Mouse (Mus musculus) limb, embryonic 14.5 days (tissue): ENCODE results near the gene Mrps22. TPM values are rescaled to one million over a fixed set of nuclear protein-coding genes. Genes with fewer than 3 reads are reported as not detected.
A peak's percentile ranks its signal among the peaks of the same experiment; 100 is the strongest.

Experiments used
- ATAC-seq: fragments of 200-750 bp; cut with Nextera tagmentation; 2 replicates; pipeline ENCODE4 v1.8.0; 2017; ENCODE audit warnings: low read depth, moderate number of reproducible peaks, moderate TSS enrichment; ENCODE audit not compliant: low FRiP score
- DNase-seq: peaks from one replicate; pipeline ENCODE4 v3.0.0-alpha.2; 2015; ENCODE audit warnings: low spot score
- H3K27ac ChIP-seq: fragments of 300-500 bp; sonication (generic); replicated peaks from 2 replicates; pipeline ENCODE4 v1.5.1; 2014; ENCODE audit warnings: low read depth, mild to moderate bottlenecking, low read length, moderate library complexity, mixed read lengths
- H3K27me3 ChIP-seq: fragments of 300-500 bp; sonication (generic); 2 replicates; pipeline ENCODE4 v1.6.1; 2014; ENCODE audit warnings: low read length, mixed read lengths; ENCODE audit not compliant: control insufficient read depth, insufficient read depth
- H3K36me3 ChIP-seq: fragments of 300-500 bp; sonication (generic); 2 replicates; pipeline ENCODE4 v1.6.1; 2014; ENCODE audit warnings: mild to moderate bottlenecking, low read length, moderate library complexity, mixed read lengths; ENCODE audit not compliant: control insufficient read depth, insufficient read depth
- H3K4me1 ChIP-seq: fragments of 300-500 bp; sonication (generic); 2 replicates; pipeline ENCODE4 v1.6.1; 2014; ENCODE audit warnings: antibody characterized with exemption, low read length, mixed read lengths; ENCODE audit not compliant: control insufficient read depth, insufficient read depth
- H3K4me2 ChIP-seq: fragments of 300-500 bp; sonication (generic); replicated peaks from 2 replicates; pipeline ENCODE4 v1.6.1; 2014; ENCODE audit warnings: low read depth, mild to moderate bottlenecking, low read length, moderate library complexity; ENCODE audit not compliant: severe bottlenecking
- H3K4me3 ChIP-seq: fragments of 300-500 bp; sonication (generic); replicated peaks from 2 replicates; pipeline ENCODE4 v1.5.1; 2014; ENCODE audit warnings: low read length
- H3K9ac ChIP-seq: fragments of 300-500 bp; sonication (generic); 2 replicates; pipeline ENCODE4 v1.6.1; 2014; ENCODE audit warnings: mild to moderate bottlenecking, low read depth, low read length, moderate library complexity; ENCODE audit not compliant: severe bottlenecking
- H3K9me3 ChIP-seq: fragments of 300-500 bp; sonication (generic); 2 replicates; pipeline ENCODE4 v1.6.1; 2016; ENCODE audit warnings: low read length; ENCODE audit not compliant: control insufficient read depth
- POLR2A ChIP-seq: fragments of 200-500 bp; IDR thresholded peaks from 2 replicates; pipeline ENCODE4 v1.8.0; 2012; ENCODE audit warnings: inconsistent platforms, mild to moderate bottlenecking, moderate library complexity, borderline replicate concordance; ENCODE audit not compliant: insufficient read depth, insufficient read length; ENCODE audit errors: extremely low read depth
- WGBS: fragments of 180-500 bp; shearing (Covaris S2); extraction: QIAGEN DNeasy Blood & Tissue Kit; methylation state at CpG from one replicate; pipeline ENCODE4 v1.1.7; 2014; 5-methylcytosine and 5-hydroxymethylcytosine counted together
- polyA plus RNA-seq, 2 experiments: library from polyadenylated mRNA; depleted of rRNA in 1 of 2; stranded (reverse) in 1 of 2; unstranded in 1 of 2; fragments of >200 nt; fragmentation: Nextera tagmentation in 1 of 2; extraction: Ambion mirVana in 1 of 2; gene quantifications; 2 replicates each; pipeline versions ENCODE4 v1.2.1 to v1.2.3; 2012 to 2014

Gene Mrps22
- polyA plus RNA-seq, 2 experiments: 37.4 to 50.3 TPM

DNA sequence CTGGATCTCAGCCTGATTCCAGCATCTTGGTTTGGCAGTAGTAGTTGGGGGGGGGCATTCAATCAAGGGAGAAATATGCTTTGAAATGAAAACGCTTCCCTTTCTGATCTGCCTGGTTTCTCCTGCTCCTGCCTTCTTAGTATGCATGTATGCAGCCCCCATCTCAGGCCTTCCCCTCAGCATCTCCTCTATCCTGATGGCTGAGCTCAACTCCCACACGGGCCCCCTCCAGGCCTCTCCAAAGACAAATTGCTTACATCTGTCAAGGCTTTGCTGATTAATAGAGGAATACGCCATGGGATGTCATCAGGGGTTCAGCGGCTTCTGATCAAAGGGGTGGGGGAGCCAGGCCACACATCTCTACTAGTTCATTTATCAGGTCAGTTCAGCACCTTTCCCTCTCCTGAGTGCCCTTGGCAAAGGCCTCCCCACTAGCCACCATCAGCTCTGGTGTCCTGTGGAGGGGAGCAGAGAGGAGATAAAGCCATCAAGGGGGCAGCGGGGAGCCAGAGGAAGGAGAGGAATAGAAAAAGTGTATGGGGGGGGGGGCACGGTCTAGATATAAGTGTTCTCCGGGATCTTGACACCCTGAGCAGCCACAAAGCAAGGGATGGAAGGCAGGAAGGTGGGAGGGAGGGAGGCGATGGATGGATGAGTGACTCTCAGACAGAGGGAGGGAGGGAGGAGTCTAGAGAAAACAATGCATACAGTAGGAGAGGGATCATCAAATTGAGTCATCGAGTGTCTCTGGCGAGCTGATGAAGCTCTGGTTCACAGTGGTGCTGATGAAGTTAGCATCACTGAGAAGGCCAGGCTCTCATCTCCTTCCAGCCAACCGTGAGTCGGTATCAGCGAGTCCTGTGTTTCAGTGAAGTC, 32.1 kb upstream of the Mrps22 start:
- WGBS: 63% methylated on average over 13 of the region's 13 CpGs

DNA sequence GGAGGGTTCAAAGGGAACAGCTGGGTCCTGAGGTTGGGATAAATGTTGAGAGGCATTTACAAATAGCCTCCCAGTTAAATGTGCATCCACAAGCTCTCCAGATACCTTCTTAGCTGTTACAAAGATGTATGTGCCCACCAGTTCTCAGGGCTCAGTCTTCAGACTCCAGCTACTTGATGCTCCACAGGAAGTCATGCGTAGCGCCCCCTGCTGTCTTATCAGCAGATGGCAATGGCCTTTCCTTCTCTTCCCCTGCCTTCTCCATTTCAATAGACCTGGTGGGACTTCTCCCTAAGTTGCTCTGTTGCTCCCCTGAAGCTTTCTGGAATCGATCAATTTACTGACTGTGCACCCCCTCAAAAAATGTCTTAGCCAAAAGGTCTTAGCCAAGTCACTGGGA, 27.0 kb upstream of the Mrps22 start:
- Histone ChIP-seq H3K4me3 (no peak overlapping the region), H3K27ac (no peak overlapping the region), H3K9ac (no peak overlapping the region), H3K36me3 (no peaks in the 10 kb centered on the region), H3K4me1 (no peaks in the 10 kb centered on the region), H3K27me3 (no peaks in the 10 kb centered on the region), H3K9me3 (no peaks in the 10 kb centered on the region), H3K4me2 (no peak overlapping the region)
- TF ChIP-seq POLR2A: no peak
- 42% methylated on average over 3 of the region's 3 CpGs for WGBS
- DNase-seq: no peak
- no peak for ATAC-seq

More for the DNA sequence above, 32.1 kb upstream of the Mrps22 start:
- Histone ChIP-seq H3K27me3 (no peaks in the 10 kb centered on the region), H3K9me3 (no peaks in the 10 kb centered on the region), H3K36me3 (no peaks in the 10 kb centered on the region), H3K4me3 (no peak overlapping the region), H3K4me2 (no peak overlapping the region), H3K9ac (no peak overlapping the region), H3K27ac (no peak overlapping the region), H3K4me1 (no peaks in the 10 kb centered on the region)
- no peak for ATAC-seq
- no peak for DNase-seq
- TF ChIP-seq POLR2A: no peak

DNA sequence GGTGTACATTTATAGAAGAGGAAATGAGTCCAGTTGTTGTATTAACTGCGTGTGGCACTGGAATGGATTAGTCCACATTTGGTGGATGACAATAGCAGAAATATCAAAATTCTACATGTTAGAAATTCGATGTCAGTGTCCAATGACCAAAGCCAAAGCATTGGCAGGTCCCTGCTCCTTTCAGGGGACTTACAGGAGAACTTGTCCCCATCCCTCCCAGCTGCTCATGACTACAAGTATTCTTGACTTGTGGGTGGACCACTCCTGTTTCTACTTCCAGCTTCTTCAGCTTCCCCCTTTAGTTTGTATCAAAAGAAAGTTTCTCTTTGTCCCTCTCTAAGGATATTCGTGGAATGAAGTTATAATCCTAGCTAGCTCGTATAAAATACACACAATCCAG, 3.4 kb upstream of the Mrps22 start:
- WGBS: 60% methylated on average over 4 of the region's 4 CpGs
- Histone ChIP-seq H3K27me3 (no peaks in the 10 kb centered on the region), H3K4me2 (no peak overlapping the region), H3K9me3 (no peaks in the 10 kb centered on the region; the same call in 1 of the 2 replicates), H3K4me3 (no peak overlapping the region), H3K4me1 (peaks cover 5% of the 10 kb centered on the region), H3K36me3 (no peaks in the 10 kb centered on the region), H3K9ac (no peak overlapping the region), H3K27ac (no peak overlapping the region)
- DNase-seq: no peak
- ATAC-seq: no peak
- TF ChIP-seq POLR2A: no peak

DNA sequence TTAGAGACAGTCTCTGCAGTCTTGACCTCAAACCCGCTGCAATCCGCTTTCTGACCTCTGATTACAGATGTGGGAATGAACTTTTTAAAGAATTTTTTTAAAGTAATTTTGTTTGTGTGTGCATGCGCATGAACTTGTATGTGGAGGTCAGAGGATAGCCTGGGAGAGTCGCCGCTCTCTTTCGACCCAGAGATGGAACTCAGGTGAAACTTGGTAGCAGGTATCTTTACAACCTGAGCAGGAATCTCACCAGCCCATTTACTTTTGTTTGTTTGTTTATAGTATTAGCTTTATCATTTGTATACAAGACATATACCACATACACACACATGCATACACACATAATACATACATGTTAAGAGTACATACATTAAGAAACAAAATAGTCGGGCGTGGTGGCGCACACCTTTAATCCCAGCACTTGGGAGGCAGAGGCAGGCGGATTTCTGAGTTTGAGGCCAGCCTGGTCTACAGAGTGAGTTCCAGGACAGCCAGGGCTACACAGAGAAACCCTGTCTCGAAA, 438 bp upstream of the Mrps22 start:
- peak overlapping the region; percentile 61 for H3K9ac ChIP-seq
- no peak for TF ChIP-seq POLR2A
- no peaks in the 10 kb centered on the region; the same call in 1 of the 2 replicates for H3K9me3 ChIP-seq
- H3K4me2 ChIP-seq: peak overlapping the region; percentile 91
- no peaks in the 10 kb centered on the region for H3K27me3 ChIP-seq
- no peak for DNase-seq
- WGBS: 55% methylated on average over 11 of the region's 11 CpGs
- H3K36me3 ChIP-seq: peaks cover 16% of the 10 kb centered on the region
- ATAC-seq: peak; percentile 17; the same call in 1 of the 2 replicates
- peak overlapping the region; percentile 60 for H3K4me3 ChIP-seq
- peaks cover 5% of the 10 kb centered on the region for H3K4me1 ChIP-seq
- H3K27ac ChIP-seq: no peak overlapping the region

DNA sequence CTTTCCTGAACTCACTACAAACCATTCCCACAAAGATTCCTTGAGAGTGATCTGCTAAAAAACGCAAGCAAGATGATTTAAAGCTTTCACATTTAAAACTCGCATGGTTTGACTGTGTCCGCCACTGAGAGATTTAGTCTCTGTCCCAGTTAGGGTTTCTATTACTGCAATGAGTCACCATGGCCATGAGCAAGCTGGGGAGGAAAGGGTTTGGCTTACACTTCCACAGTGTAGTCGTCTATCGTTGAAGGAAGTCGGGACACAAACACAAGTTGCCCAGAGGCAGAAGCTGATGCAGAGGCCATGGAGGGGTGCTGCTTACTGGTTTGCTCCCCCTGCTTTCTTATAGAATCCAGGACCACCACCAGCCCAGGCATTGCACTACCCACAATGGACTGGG, 1.4 kb downstream of the Mrps22 start:
- Histone ChIP-seq H3K36me3 (peaks cover 33% of the 10 kb centered on the region), H3K4me2 (no peak overlapping the region), H3K9me3 (no peaks in the 10 kb centered on the region; the same call in 1 of the 2 replicates), H3K27ac (no peak overlapping the region), H3K27me3 (no peaks in the 10 kb centered on the region), H3K9ac (no peak overlapping the region), H3K4me3 (no peak overlapping the region), H3K4me1 (peaks cover 5% of the 10 kb centered on the region)
- no peak for ATAC-seq
- 86% methylated on average over 6 of the region's 6 CpGs for WGBS
- TF ChIP-seq POLR2A: no peak
- DNase-seq: no peak
